Mouse (Mus musculus) embryonic facial prominence, embryonic 13.5 days (tissue): ENCODE results near the gene Jup. TPM values are rescaled to one million over a fixed set of nuclear protein-coding genes. Genes with fewer than 3 reads are reported as not detected.

ENCODE experiments used
- ATAC-seq: fragments of 200-750 bp; cut with Nextera tagmentation; 2 replicates; pipeline ENCODE4 v1.8.0; 2017; ENCODE audit warnings: low read depth; ENCODE audit not compliant: insufficient number of reproducible peaks, insufficient read depth, low FRiP score, low TSS enrichment
- H3K27ac ChIP-seq: fragments of 300-500 bp; sonication (generic); 2 replicates; pipeline ENCODE4 v1.5.1; 2015; ENCODE audit warnings: moderate library complexity, mild to moderate bottlenecking, inconsistent platforms
- H3K27me3 ChIP-seq: fragments of 300-500 bp; sonication (generic); 2 replicates; pipeline ENCODE4 v1.6.1; 2015; ENCODE audit warnings: mild to moderate bottlenecking, inconsistent platforms
- H3K36me3 ChIP-seq: fragments of 300-500 bp; sonication (generic); 2 replicates; pipeline ENCODE4 v1.6.1; 2015; ENCODE audit warnings: mild to moderate bottlenecking, inconsistent platforms
- H3K4me1 ChIP-seq: fragments of 300-500 bp; sonication (generic); 2 replicates; pipeline ENCODE4 v1.6.1; 2015; ENCODE audit warnings: inconsistent platforms
- H3K4me2 ChIP-seq: fragments of 300-500 bp; sonication (generic); 2 replicates; pipeline ENCODE4 v1.6.1; 2015; ENCODE audit warnings: moderate library complexity, mild to moderate bottlenecking, inconsistent platforms
- H3K4me3 ChIP-seq: fragments of 300-500 bp; sonication (generic); 2 replicates; pipeline ENCODE4 v1.5.1; 2015; ENCODE audit warnings: mild to moderate bottlenecking, inconsistent platforms
- H3K9ac ChIP-seq: fragments of 300-500 bp; sonication (generic); 2 replicates; pipeline ENCODE4 v1.6.1; 2015; ENCODE audit warnings: mild to moderate bottlenecking, inconsistent platforms
- H3K9me3 ChIP-seq: fragments of 300-500 bp; sonication (generic); 2 replicates; pipeline ENCODE4 v1.6.1; 2016; ENCODE audit warnings: inconsistent platforms
- WGBS: fragments of 180-500 bp; shearing (Covaris S2); methylation state at CpG from one replicate; pipeline ENCODE4 v1.1.7; 2015; ENCODE audit warnings: mixed read lengths; 5-methylcytosine and 5-hydroxymethylcytosine counted together
- polyA plus RNA-seq: library from polyadenylated mRNA; unstranded; fragments of >200 nt; fragmentation: Nextera tagmentation; extraction: Ambion mirVana; gene quantifications from 2 replicates; pipeline ENCODE4 v1.2.1, GENCODE M21; 2015

Jup gene
- polyA plus RNA-seq, 1 experiment from 2014 or later = 104 TPM

DNA sequence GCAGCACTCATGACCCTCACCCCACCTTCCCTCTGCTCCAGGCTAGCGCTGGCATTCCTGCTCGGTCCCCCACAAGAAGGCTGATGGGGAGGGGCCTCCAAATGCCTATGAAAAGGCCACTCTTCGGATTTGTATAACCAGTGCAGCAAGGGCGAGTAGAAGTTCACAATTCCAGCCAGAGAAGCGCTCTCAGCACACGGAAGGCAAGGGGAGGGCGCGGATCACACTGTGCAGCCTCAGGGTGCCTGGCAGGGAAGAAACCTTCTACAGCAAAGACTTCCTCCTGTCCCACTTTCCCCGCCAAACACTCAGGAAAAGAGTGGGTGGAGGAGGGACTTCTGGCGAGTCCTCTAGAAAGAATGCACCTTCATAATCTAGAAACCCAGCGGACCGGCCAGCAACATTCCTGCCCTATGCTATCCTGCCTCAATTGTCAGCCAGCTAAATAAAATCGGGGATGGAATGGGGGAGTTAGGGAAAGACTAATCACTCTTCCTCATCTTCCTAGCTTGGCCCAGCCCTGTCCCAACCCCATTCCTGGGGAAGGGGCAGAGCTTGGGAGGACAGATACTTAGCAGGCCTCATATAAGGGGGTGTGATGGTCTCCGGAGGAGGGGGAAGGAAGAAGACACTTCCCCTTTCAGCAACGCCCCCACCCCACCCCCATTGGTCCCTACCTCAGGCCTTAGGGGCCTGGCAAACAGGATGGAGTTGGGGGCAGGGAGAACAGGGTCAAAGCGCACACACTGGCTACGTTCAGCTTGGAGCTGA is 1.5 kb downstream of the Jup start:
- ATAC-seq = no peak
- no peaks in the 10 kb centered on the region for H3K36me3 ChIP-seq
- 23% methylated on average over 17 of the region's 17 CpGs for WGBS
- H3K9ac ChIP-seq = peak overlapping the region; percentile 81
- H3K4me3 ChIP-seq = peak overlapping the region; percentile 66
- H3K27me3 ChIP-seq = no peaks in the 10 kb centered on the region
- peak overlapping the region; percentile 85 for H3K4me2 ChIP-seq
- H3K27ac ChIP-seq = peak overlapping the region; percentile 65
- peaks cover 53% of the 10 kb centered on the region for H3K4me1 ChIP-seq
- no peaks in the 10 kb centered on the region for H3K9me3 ChIP-seq

DNA sequence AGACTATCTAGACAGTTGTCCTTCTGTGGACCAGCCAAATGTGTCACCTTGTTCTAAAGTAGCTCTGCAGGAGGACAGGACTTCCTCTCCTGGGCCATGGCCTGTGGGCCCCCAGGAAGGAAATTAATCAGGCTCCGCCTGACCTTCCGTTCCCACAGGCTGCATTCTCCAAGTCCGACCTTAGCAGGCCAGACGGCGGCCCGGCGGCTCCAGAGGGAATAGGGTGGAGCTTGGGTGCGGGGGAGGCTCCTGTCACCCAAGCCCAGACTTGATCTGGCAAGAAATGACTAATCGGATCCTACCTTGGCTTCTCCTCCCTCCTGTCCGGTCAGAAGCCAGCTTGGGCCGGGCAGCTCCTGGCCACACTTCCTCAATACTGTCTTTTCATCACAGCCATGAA is 2.4 kb downstream of the Jup start:
- H3K9ac ChIP-seq = peak overlapping the region; percentile 16; the same call in 1 of the 2 replicates
- H3K27ac ChIP-seq = 0 out of 2 replicates have a peak overlapping the region, but pooled peaks have one; percentile 33
- H3K36me3 ChIP-seq = no peaks in the 10 kb centered on the region
- no peaks in the 10 kb centered on the region for H3K9me3 ChIP-seq
- H3K4me1 ChIP-seq = peaks cover 55% of the 10 kb centered on the region
- peak overlapping the region; percentile 85 for H3K4me2 ChIP-seq
- ATAC-seq = no peak
- peak overlapping the region; percentile 66 for H3K4me3 ChIP-seq
- 25% methylated on average over 11 of the region's 11 CpGs for WGBS
- H3K27me3 ChIP-seq = no peaks in the 10 kb centered on the region

DNA sequence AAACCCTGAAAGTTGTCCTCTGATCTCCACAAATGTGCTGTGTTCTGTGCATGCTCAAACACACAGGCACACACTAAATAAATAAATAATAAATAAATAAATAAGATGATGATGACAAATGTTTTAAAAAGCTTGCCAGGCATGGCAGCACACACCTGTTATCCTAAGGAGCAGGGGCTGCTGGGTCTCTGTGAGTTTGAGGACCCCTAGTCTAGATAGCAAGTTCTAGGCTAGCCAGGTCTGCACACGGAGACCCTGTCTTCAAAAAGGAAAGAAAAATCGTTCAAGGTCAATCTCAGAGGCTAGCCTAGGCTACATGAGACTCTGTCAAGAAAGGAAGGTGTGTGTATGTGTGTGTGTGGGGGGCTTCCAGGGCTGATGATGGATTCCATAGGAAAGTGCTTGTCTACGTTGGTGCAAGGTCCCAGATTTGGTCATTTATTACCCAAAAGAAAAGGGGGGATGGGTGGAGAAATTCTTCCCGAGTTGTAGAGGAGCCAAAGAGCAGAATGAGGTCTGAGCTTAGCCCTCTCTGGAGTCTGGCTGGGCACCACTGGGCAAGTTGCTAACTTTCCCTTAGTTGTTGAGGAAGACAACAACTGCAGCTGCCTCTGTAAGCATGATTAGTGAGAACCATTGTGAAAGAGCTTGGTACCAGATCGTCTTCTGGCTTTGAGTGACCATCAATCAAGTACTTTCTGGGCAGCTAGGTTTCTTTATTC is 3.0 kb downstream of the Jup start:
- Histone ChIP-seq H3K9ac (no peak overlapping the region), H3K36me3 (no peaks in the 10 kb centered on the region), H3K9me3 (no peaks in the 10 kb centered on the region), H3K4me2 (peak overlapping the region; percentile 85), H3K4me3 (0 out of 2 replicates have a peak overlapping the region, but pooled peaks have one; percentile 66), H3K27ac (0 out of 2 replicates have a peak overlapping the region, but pooled peaks have one; percentile 1), H3K4me1 (peaks cover 54% of the 10 kb centered on the region), H3K27me3 (no peaks in the 10 kb centered on the region)
- ATAC-seq = no peak
- WGBS = 77% methylated on average over 5 of the region's 5 CpGs

DNA sequence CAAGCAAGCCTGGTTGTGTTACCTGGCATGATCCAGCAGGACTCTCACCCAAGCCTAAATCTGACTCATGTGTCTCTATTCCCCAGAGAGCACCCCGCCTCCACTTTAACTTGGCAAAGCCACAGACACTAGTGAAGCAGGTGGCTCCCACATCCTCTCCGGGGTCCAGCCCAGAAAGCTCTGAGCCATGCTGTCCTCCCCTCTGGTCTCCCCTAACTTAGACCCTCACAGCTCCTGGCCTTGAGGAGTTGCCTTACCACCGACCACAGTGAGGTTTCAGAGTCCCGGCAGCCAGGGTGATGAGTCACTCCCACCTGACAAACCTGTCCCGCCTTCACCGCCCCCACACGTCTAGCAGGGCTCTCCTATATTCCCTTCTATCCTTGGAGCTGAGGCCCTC is 3.8 kb downstream of the Jup start:
- H3K27ac ChIP-seq = no peak overlapping the region
- no peaks in the 10 kb centered on the region for H3K27me3 ChIP-seq
- ATAC-seq = no peak
- H3K4me3 ChIP-seq = no peak overlapping the region
- H3K9me3 ChIP-seq = no peaks in the 10 kb centered on the region
- H3K4me1 ChIP-seq = peaks cover 51% of the 10 kb centered on the region
- no peaks in the 10 kb centered on the region for H3K36me3 ChIP-seq
- H3K4me2 ChIP-seq = 0 out of 2 replicates have a peak overlapping the region, but pooled peaks have one; percentile 5
- 73% methylated on average over 7 of the region's 7 CpGs for WGBS
- no peak overlapping the region for H3K9ac ChIP-seq

DNA sequence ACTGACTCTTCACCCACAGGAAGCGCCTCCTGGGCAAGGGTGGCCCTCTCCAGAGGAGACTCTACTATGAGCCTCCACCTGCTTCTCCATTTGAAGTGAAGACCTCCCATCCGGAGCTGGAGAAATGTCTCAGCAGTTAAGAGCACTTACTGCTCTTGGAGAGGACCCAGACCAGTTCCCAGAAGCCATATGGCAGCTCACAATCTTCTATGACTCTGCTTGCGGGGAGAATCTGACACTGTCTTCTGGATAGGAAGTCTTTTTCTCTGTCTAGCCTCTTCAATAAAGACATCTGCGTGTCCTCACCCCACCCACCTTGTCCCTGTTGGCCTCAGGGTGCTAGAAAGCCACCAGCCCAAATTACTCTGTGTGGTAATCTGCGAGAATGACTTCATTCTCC is 4.6 kb downstream of the Jup start:
- ATAC-seq = no peak
- Histone ChIP-seq H3K9ac (no peak overlapping the region), H3K27me3 (no peaks in the 10 kb centered on the region), H3K4me3 (no peak overlapping the region), H3K4me1 (peaks cover 59% of the 10 kb centered on the region), H3K27ac (no peak overlapping the region), H3K9me3 (no peaks in the 10 kb centered on the region), H3K4me2 (no peak overlapping the region), H3K36me3 (no peaks in the 10 kb centered on the region)
- whole genome bisulfite sequencing = 84% methylated on average over 5 of the region's 5 CpGs

DNA sequence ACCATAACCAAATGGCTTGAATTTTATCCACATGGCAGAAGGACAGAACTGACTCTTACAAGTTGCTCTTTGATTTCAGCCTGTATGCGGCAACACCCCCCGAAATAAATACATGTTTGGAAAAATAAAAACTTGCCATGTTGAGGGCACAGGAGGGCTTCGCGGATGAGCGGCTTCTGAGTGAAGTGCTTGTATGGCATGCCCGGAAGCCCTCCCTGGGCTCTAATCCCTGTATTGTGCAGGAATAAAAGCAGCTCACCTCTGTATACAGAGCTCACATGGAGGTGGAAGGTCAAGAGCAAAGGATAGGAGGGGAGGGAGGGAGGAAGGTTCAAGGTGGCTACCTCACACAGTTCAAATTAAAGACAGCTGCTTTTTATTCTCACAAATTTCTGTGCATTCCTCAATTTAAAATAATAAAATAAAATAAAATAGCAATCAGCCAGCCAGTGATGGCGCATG is 5.6 kb downstream of the Jup start:
- WGBS = 85% methylated on average over 7 of the region's 7 CpGs
- no peak overlapping the region for H3K9ac ChIP-seq
- H3K36me3 ChIP-seq = no peaks in the 10 kb centered on the region
- no peak overlapping the region for H3K4me2 ChIP-seq
- no peak overlapping the region for H3K4me3 ChIP-seq
- no peak for ATAC-seq
- H3K9me3 ChIP-seq = no peaks in the 10 kb centered on the region
- H3K27ac ChIP-seq = no peak overlapping the region
- H3K4me1 ChIP-seq = peaks cover 64% of the 10 kb centered on the region
- H3K27me3 ChIP-seq = no peaks in the 10 kb centered on the region

DNA sequence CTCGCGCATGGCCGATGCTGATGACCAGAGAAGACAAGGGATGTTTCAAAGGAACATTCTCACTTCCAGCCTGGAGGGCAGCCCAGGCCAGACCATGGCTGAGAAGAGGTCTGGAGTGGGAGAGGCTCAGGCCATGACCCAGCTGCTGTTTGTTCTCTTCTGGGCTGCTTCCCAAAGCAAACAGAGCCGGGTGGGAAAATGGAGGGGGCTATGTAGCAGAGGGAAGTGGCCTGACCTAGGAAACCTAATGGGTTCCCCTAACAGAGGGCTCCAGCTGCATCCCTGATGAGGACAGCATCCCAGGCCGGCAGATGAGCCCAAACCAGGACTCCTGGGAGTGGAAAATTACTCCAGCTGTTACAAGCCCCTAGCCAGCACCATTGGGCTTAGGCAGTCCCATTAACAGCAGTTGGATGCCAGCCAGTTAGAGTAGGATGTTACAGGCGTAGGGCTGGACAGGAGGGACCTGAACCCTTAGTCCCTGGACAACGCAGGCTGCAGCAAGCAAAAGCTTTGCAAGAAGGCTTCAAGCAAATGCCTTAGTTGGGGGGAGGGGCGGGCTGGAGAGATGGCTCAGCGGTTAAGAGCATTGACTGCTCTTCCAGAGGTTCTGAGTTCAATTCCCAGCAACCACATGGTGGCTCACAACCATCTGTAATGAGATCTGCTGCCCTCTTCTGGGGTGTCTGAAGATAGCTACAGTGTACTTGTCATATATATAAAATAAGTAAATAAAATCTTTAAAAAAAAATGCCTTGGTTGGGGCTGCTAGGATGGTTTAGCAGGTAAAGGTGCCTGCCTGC is 6.3 kb downstream of the Jup start:
- no peak overlapping the region for H3K27ac ChIP-seq
- no peaks in the 10 kb centered on the region for H3K36me3 ChIP-seq
- 66% methylated on average over 9 of the region's 9 CpGs for WGBS
- ATAC-seq = no peak; the same call in 1 of the 2 replicates
- no peak overlapping the region for H3K4me3 ChIP-seq
- H3K9me3 ChIP-seq = no peaks in the 10 kb centered on the region
- H3K9ac ChIP-seq = no peak overlapping the region
- peaks cover 64% of the 10 kb centered on the region for H3K4me1 ChIP-seq
- H3K27me3 ChIP-seq = no peaks in the 10 kb centered on the region
- H3K4me2 ChIP-seq = no peak overlapping the region

DNA sequence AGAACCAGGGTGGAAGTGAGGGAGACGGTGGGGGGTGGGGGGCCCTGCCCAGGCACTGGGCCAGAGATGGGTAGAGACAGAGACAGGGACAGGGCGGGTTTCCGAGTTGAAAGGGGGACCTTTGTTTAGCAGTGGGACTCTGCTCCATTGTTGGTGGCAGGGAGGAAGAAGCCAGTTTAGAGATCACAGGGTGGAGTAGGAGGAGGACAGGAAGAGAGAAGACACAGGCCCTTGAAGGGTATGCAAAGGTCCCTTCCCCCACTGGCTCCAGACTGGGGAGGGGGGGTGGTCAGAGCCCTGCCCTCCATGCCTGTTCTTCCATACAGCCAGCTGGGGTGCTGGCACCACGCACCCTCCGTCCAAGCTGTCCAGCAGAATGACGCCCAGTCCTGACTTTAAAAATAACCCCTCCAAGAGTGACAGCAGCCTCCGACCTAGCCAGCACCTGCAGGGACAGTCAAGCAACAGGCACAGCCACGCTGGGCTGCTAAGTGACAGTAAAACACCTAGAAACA is 7.6 kb downstream of the Jup start:
- ATAC-seq = no peak
- Histone ChIP-seq H3K36me3 (peaks cover 11% of the 10 kb centered on the region), H3K27me3 (no peaks in the 10 kb centered on the region), H3K9ac (0 out of 2 replicates have a peak overlapping the region, but pooled peaks have one; percentile 7), H3K4me3 (no peak overlapping the region), H3K4me1 (peaks cover 51% of the 10 kb centered on the region), H3K4me2 (no peak overlapping the region), H3K9me3 (no peaks in the 10 kb centered on the region), H3K27ac (0 out of 2 replicates have a peak overlapping the region, but pooled peaks have one; percentile 29)
- 48% methylated on average over 8 of the region's 8 CpGs for WGBS

DNA sequence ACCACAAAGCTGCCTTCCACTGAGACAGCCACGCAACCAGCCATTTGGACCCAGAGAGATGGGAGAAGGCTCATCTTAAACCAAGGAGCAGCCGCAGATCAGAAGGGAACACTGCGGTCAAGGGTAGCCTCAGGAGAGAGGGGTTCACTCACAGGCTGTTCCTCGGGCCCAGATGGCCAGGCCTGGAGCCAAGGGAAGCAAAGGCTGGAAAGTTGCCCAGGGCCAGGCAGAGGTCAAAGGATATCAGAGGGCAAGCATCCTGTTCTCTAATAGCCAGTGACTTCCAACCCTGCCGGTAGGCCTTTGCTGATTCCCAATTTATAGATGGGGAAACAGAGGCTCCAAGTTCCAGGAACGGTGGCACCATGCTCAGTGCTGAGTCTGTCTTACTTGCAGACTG is 9.0 kb downstream of the Jup start:
- peak overlapping the region; percentile 81 for H3K27ac ChIP-seq

DNA sequence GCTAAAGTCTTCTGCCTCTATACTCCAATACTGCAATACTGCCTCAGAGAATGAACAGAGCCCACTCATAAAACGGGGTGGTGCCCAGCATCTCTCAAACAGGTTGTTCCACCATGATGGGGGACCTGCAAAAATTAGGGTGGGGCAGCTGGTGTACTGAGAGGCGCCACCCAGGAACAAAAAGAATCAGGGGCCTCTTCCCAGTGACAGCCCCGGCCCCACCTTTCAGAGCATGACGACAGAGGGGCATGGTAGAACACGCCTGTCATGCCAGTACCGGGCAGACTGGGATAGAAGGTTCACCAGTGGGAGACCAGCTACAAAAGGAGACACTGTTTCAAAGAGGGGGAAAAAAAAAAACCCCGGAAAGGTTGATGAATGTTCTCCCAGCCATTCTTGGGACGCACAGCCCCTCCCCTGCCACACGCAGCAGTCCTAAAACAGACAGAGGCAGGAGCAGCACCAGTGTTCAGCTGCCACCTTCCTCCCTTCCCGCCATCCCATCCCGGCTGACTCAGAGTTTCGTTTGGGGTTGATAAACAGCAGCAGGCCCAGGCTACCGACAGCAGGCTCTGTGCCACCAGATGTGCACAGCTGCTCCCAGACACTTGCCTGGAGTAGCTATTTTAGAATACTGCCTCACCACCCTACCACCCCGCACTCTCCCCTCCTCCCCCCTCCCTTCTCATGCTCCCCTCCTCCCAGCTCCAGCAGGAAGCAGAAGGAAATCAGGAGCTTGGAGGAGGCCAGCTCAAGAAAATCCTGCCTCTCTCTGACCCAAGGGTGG is 9.8 kb downstream of the Jup start:
- Histone ChIP-seq H3K4me1 (peaks cover 40% of the 10 kb centered on the region), H3K27ac (peak overlapping the region; percentile 81), H3K4me3 (no peak overlapping the region), H3K9me3 (no peaks in the 10 kb centered on the region), H3K27me3 (no peaks in the 10 kb centered on the region), H3K9ac (peak overlapping the region; percentile 49; the same call in 1 of the 2 replicates), H3K36me3 (peaks cover 31% of the 10 kb centered on the region), H3K4me2 (peak overlapping the region; percentile 38)
- WGBS = 39% methylated on average over 14 of the region's 14 CpGs
- ATAC-seq = no peak

More for the DNA sequence above, 9.0 kb downstream of the Jup start:
- no peak for ATAC-seq
- Histone ChIP-seq H3K27me3 (no peaks in the 10 kb centered on the region), H3K4me2 (peak overlapping the region; percentile 38), H3K4me1 (peaks cover 40% of the 10 kb centered on the region), H3K36me3 (peaks cover 23% of the 10 kb centered on the region), H3K9me3 (no peaks in the 10 kb centered on the region), H3K4me3 (no peak overlapping the region), H3K9ac (peak overlapping the region; percentile 49; the same call in 1 of the 2 replicates)
- WGBS = 67% methylated on average over 6 of the region's 6 CpGs
